Mouse (Mus musculus) spleen, embryonic (tissue): Measurements from ENCODE around the gene Hist2h3c2.
"Not testable (repeated sequence)": the region's sequence is repeated elsewhere in the genome, so short reads cannot be mapped to it uniquely, and the experiment has no call there.

Experiments
- CTCF ChIA-PET: fragments of 350-600 bp; sonication (Branson Sonifier 250); formaldehyde crosslinking; loops from one replicate; lab custom pipeline; 2022; lab: Charles Lee

Gene Hist2h3c2

DNA sequence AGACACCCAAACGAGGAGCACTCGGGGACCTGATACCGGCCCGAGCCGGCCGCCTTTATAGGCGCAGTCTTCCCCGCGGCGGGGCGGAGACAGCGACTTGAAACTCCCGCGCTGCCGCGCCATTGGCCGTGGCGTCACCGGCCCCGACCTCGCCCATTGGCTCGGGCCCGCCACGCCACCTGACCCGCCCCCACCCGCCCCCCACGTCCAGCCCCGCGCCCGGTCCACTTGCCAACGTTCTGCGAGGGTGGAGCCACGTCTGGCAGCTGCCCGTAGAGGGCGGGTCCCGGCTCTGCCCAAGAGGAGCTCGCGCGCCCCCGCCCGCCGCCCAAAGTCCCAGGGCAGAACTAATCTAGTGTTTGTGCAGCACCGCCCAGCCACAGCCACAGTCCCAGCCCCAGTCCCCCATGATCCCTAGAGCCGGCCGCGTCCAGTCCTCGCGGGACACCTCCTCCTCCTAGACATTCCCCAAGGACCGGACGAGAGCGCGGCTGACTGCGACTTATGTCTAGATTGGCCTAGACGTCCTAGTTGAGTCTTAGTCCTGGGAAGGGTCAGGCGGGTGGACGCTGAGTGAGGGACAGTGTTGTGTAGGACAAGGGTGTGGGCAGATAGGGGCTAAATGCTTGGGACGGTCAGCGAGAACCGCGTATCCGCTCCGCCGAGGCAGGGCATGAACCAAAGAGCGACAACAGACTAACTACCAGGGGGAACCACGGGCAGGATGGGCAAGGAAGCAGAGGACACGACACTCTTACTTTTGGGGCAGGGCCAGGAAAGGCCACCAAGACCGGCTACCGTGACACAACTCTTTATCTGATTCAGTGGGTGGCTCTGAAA, at the start of gene Hist2h3c2:
Gene Hist2h3c2, minus strand, starts transcription at position 174 of the 840 bp plus-strand sequence.
- CTCF ChIA-PET = not testable (repeated sequence)

DNA sequence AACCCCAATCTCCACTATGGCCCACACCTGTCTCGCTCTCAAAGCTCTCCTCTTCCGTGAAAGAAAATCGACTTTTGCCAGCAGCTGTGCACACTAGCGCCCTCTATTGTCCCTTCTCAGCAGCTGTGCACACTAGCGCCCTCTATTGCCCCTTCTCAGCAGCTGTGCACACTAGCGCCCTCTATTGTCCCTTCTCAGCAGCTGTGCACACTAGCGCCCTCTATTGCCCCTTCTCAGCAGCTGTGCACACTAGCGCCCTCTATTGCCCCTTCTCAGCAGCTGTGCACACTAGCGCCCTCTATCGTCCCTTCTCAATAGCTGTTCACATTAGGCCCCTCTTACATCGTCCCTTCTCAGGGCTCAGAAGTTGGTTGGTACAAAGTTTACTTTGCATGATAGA, 48.4 kb upstream of the Hist2h3c2 start:
- CTCF ChIA-PET = not testable (repeated sequence)

DNA sequence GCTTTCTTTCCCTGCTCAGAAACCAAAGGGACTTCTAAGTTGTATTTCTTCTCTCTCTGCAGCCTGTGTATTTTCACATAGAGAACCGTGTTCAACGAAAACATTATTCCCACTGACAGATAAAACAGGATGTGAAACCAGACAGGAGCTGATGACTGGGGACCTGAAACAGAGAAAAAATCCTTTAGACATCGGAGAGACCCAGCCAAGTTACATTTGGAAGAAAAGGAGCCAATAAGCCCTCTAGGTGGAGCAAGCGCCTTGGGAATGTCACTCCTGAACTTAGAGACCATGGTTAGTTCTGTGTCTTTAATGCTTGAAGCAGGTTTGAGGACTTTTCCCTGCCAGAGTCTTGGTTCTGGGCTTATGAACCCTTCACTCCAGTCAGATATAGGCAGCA, 45.5 kb upstream of the Hist2h3c2 start:
- CTCF ChIA-PET = interaction anchor here (0.7 kb wide), 1 partner anchor 68 kb away, joined by 5 read pairs; no protein-coding TSS in a partner anchor

DNA sequence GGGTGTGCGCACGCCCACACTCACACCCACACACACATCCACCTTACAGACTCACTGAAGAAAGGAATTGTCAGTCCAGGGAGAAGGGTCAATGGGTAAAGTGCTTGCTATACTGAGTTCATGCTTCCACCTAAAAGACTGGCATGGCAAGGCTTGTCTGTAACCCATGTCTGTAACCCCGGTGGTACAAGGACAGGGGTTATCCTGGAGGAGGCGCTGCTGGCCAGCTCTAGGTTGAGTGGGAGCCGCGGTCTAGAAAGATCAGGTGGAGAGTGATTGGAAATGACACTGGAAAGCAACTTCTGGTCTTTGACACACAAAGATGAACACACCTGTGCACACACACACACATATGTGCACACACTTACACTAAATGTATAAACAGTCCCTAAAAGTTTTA, 41.7 kb upstream of the Hist2h3c2 start:
- CTCF ChIA-PET = no interaction called here

- CTCF ChIA-PET = interaction anchor here (0.6 to 1.0 kb wide), 4 partner anchors 9 to 31 kb away, joined by 3 to 6 read pairs (median 5); partner anchors contain the start of genes Fcgr1, Hist2h2bb and Hist2h3b
These were observed 39.1 kb upstream of the Hist2h3c2 start for GRCm38 (mm10) chr3:96277800-96278624.

GRCm38 (mm10) chr3:96277428-96277799, 38.5 kb upstream of the Hist2h3c2 start:
- CTCF ChIA-PET = interaction anchor here (0.6 to 1.0 kb wide), 2 partner anchors 8 to 16 kb away, joined by 4 to 6 read pairs; partner anchors contain the start of genes Fcgr1, Hist2h2bb and Hist2h3b

DNA sequence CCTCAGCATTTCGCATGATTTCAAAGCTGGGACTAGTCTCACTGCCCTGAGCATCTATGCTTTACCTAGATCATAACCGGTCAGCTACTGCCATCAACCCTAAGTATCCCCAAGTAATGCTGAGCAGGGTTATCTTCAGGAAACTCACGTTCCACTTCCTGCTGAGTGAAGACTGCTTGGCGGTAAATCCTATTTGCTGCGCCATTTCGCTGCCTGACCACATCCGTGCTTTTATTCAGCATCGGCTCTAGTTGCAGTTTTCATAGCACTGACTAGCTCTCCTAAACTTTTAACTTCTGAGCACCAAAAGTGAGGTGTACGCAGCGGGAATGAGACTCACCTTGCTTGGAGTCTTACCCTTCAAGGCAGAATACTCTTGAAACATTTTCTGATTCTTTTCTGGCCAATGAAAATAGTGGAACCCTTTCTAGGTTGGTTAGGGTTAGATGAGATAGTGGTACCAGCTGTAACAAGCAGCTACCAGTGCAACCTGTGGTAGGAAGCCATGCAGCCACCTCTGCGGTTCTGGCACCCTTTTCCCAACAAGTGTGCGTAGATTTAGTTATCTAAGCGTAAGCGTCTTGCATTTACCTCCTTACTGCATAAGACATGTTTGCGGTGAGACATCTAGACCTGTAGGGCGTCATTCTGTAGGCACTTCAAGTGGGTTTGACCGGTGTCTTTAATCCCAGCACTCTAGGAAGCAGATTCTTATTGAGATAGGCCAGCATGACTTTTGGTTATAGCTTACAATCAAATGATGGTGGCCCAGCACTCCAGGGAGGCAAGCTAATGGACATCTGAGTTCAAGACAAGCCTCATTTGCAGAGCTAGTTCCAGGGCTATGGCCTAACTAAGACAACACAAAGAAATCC, 34.9 kb upstream of the Hist2h3c2 start:
- CTCF ChIA-PET = interaction anchor here (0.5 kb wide), 1 partner anchor 57 kb away, joined by 3 read pairs; no protein-coding TSS in a partner anchor

GRCm38 (mm10) chr3:96269511-96270474, 30.9 kb upstream of the Hist2h3c2 start, which contains the start of gene Hist2h2bb:
Gene Hist2h2bb (plus strand): TSS chr3:96269752.
- CTCF ChIA-PET = interaction anchor here (0.6 to 1.7 kb wide), 2 partner anchors 8 to 208 kb away, joined by 6 to 11 read pairs; no protein-coding TSS in a partner anchor

DNA sequence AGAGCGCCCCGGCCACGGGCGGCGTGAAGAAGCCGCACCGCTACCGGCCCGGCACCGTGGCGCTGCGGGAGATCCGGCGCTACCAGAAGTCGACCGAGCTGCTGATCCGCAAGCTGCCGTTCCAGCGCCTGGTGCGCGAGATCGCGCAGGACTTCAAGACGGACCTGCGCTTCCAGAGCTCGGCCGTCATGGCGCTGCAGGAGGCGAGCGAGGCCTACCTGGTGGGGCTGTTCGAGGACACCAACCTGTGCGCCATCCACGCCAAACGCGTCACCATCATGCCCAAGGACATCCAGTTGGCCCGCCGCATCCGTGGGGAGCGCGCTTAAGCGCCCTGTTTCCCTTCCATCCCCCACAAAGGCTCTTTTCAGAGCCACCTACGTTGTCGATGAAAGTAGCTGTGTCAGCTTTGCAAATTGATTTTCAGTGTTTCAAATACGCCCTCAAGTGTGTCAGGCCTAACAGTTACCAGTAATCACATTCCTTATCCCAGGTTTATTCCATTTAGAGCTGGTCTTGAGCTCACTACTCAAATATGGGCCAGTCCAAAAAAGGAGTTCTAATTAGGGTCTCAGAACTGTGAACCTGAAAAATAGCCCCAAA, 29.9 kb upstream of the Hist2h3c2 start:
- CTCF ChIA-PET = interaction anchor here (0.6 to 1.7 kb wide), 2 partner anchors 9 to 209 kb away, joined by 6 to 11 read pairs; no protein-coding TSS in a partner anchor

DNA sequence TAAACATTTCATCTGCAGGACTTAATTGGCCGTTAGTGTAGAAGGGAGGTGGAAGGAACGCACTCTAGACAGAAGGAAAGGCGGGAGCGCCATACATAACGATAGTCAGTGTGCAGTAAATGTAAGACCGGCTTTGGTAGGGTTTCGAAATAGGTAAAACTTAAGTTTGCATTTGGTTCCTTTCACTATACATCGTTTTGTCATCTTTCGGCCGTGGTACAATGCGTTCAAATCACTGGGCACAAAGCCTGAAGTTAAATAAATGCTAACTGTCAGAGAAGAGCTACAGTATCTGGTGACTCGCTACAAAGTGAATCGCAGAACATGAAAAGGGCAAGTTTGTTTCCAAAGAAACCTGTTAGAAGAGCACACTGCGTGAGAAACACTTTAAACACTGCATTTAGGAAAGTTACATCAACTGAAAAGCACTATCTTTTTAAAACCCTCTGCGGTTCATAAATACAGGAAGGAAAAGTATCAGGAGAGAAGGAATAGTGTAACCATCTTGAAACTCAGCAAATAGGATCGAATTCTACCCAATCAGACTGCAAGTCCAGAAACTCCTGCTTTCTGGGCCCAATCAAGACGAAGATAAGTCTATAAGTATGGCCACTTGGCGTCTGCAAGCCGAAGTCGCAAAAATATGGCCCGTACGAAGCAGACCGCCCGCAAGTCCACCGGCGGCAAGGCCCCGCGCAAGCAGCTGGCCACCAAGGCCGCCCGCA, 29.3 kb upstream of the Hist2h3c2 start, which contains the start of gene Hist2h3b:
Gene Hist2h3b, plus strand, starts transcription at position 604 of the 725 bp plus-strand sequence.
- CTCF ChIA-PET = interaction anchor here (0.6 to 1.7 kb wide), 4 partner anchors 8 to 295 kb away, joined by 3 to 6 read pairs (median 4); no protein-coding TSS in a partner anchor

- CTCF ChIA-PET = interaction anchor here (0.6 kb wide), 3 partner anchors 8 to 295 kb away, joined by 3 to 4 read pairs (median 3); no protein-coding TSS in a partner anchor
These were observed 28.6 kb upstream of the Hist2h3c2 start for GRCm38 (mm10) chr3:96267541-96267940.

DNA sequence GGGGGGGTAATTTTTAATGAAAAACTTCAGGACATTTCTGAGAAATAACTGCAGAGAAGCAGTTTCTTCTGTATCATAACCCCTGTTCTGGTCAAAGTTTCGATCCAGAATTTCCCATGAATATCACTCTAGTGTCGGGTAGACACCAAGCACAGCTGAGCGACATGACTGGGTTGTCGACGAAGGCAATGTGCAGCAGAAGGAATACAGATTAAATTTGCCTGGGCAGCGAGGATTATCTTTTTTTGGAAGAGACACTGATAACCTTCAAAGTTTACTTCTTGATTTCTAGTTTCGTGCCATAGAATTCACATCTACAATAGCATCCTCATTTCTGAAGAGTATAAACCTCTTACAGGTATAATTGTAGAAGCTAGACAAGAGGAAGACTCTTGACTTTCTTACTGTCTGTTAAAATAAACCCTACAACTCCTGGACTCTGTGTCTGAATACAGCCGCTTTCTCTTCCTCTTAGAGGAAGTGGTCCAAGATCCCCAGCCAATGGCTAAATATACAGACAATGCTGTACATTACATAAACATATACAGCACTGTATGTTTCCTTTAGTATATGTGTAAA, 27.3 kb upstream of the Hist2h3c2 start:
- CTCF ChIA-PET = interaction anchor here (0.6 to 1.0 kb wide), 2 partner anchors 10 kb away, joined by 4 read pairs; no protein-coding TSS in a partner anchor

DNA sequence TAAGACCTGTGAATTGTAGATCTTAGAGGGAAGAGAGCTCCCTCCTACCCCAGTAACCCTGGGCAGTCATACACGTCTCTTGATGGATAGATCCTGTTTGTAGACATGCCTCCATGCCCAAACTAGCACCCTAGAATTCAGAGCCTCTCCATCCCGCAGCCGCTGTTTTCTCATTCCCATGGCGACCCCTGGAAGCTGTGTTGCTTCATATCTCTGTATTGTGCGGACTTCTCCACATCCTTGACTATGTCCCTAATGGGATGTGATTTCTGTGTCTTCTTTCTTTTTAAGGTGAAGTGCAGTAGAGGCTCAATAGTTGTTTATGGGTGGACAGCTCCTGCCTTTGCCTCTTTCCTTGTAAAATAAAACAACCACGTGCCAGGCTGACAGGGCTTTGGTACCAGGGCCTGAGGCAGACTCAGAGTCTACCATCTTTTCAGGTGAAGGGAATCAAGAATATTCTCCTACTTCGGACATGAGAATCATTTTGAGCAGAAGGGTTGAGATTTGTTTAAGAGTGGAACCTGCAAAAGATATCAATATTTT, 25.6 kb upstream of the Hist2h3c2 start:
- CTCF ChIA-PET = interaction anchor here (0.8 to 1.3 kb wide), 2 partner anchors 21 to 382 kb away, joined by 5 to 10 read pairs; no protein-coding TSS in a partner anchor

- CTCF ChIA-PET = interaction anchor here (0.6 to 1.3 kb wide), 3 partner anchors 20 to 381 kb away, joined by 5 to 10 read pairs (median 8); no protein-coding TSS in a partner anchor
These were observed 24.9 kb upstream of the Hist2h3c2 start for GRCm38 (mm10) chr3:96263558-96264403.

DNA sequence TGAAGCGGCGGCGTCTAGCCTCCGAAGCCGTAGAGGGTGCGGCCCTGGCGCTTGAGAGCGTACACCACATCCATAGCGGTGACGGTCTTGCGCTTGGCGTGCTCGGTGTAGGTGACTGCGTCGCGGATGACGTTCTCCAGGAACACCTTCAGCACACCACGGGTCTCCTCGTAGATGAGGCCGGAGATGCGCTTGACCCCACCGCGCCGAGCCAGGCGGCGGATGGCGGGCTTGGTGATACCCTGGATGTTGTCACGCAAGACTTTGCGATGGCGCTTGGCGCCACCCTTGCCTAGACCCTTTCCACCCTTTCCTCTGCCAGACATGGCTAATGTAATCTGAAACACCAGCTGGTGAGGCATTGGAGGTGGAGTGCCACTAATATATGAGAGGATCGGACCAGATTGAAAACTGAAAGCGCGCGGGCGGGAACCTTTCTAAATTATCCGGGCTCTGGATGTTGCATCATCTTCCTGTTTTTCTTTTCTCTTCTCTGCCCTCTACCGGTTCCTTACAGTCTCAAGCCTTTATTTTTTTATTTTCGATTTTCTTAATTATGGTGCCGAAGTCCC, 24.1 kb upstream of the Hist2h3c2 start, which contains the start of gene Hist2h4:
Gene Hist2h4, minus strand, starts transcription at position 333 of the 572 bp plus-strand sequence.
- CTCF ChIA-PET = interaction anchor here (0.6 kb wide), 1 partner anchor 152 kb away, joined by 8 read pairs; no protein-coding TSS in a partner anchor
